16 mouse cellular contexts compared by ENCODE assay signal in the genomic region with DNA sequence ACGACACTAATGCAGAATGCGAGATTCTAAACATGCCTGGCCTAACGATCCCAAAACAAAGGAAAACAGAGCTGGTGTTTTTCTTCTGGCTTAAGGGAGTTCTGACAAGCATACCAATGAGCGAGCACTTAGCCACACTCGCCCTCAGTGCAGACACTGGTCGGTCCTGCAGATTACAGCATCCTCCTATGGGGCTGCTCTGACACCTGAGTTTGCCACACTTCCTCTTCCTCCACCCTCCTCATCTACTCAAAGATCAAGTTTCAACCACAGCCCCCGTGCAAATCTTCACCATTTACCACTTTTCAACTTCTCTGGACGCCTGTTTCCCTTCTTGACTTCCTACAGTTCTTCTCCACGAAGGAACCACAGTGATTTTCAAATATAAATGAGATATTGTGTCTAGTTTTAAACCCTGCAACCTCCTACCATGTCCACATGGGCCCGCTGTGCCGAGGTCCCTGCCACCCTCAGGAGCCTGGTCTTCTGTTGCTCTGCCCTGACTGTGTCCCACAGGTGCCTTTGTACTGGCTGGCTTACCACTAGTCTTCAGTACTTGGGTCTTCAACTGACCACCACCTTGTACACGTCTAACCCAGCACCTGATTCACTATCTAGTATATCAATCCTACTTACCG. TPM values are rescaled to one million over a fixed set of nuclear protein-coding genes. Genes with fewer than 3 reads are reported as not detected.
DNase-seq lines count a peak whose midpoint lies in the region; ATAC-seq and TF ChIP-seq lines count a peak whose summit lies in the region.
"Had no signal": no experiment of that assay in that cellular context is flagged by ENCODE, and none has a peak within 500 bp of the region (broad histone marks: within the 10 kb centered on the region; RNA-seq: fewer than 3 reads in every experiment).

No protein-coding gene starts in this region.

- no peak for TF ChIP-seq POLR2A in CH12.LX (IDR thresholded peaks at IDR 0.05; ENCODE audit: low read depth, low read length)
- no peak for TF ChIP-seq POLR2A in thymus, adult 2 months (IDR thresholded peaks at IDR 0.05; ENCODE audit: control insufficient read depth, extremely low read depth, insufficient read depth, low read length, poor library complexity)

- in situ Hi-C loops in CH12.LX (cut with MboI; ENCODE audit: low pct_ligation_motif_present, low pct_unique_long_range_greater_than_20kb, low sequenced_read_pairs), result no loop called here

- WGBS in hindbrain, embryonic 13.5 days, result 70% methylated on average over 13 of the region's 13 CpGs
- WGBS in hindbrain, embryonic 11.5 days, result 76% methylated on average over 13 of the region's 13 CpGs
- WGBS in thymus, adult 2 months, result 33% methylated on average over 13 of the region's 13 CpGs

- H3K36me3 ChIP-seq in hindbrain, embryonic 13.5 days, result peaks cover 41% of the 10 kb centered on the region
- H3K36me3 ChIP-seq in hindbrain, embryonic 11.5 days (ENCODE audit: control insufficient read depth, insufficient read depth, low read length), result no peaks in the 10 kb centered on the region
- peaks cover 25 to 64% of the 10 kb centered on the region in 2 experiments for H3K36me3 ChIP-seq in CH12.LX (replicated peaks in 1 of 2; ENCODE audit: control insufficient read depth in 1 of 2, insufficient read depth in 1 of 2, low read length in 1 of 2)
- peaks cover 14% of the 10 kb centered on the region for H3K36me3 ChIP-seq in thymus, adult 2 months (ENCODE audit: control insufficient read depth, insufficient read depth, low read length)
- H3K36me3 ChIP-seq: intestine, embryonic 15.5 days had no signal

- no peak overlapping the region for H3K4me3 ChIP-seq in hindbrain, embryonic 13.5 days
- no peak overlapping the region for H3K4me3 ChIP-seq in hindbrain, embryonic 11.5 days (ENCODE audit: low read depth, low read length)
- H3K4me3 ChIP-seq in CH12.LX (replicated peaks in 1 of 3; ENCODE audit: low read depth in 2 of 3, low read length in 2 of 3, poor library complexity in 1 of 3), result peak overlapping the region in 1 of 3 experiments; percentile 35
- H3K4me3 ChIP-seq in gastrocnemius, adult 2 months, result no peak overlapping the region
- no peak overlapping the region for H3K4me3 ChIP-seq in thymus, adult 2 months (ENCODE audit: control insufficient read depth, insufficient read depth, low read length)
- H3K4me3 ChIP-seq: embryonic facial prominence, embryonic 12.5 days; intestine, embryonic 15.5 days; limb, embryonic 15.5 days had no signal

- no peak for ATAC-seq in hindbrain, embryonic 13.5 days (ENCODE audit: low FRiP score)
- ATAC-seq in hindbrain, embryonic 11.5 days (ENCODE audit: low FRiP score), result no peak
- ATAC-seq: intestine, embryonic 15.5 days; liver, postnatal 0 days had no signal

- H3K27ac ChIP-seq in hindbrain, embryonic 13.5 days, result peak overlapping the region; percentile 48; the same call in 1 of the 2 replicates
- no peak overlapping the region for H3K27ac ChIP-seq in hindbrain, embryonic 11.5 days (ENCODE audit: low read depth, low read length)
- H3K27ac ChIP-seq in CH12.LX (ENCODE audit: insufficient read depth, low read depth), result peak overlapping the region; percentile 50
- no peak overlapping the region for H3K27ac ChIP-seq in gastrocnemius, adult 2 months
- H3K27ac ChIP-seq in thymus, adult 2 months (ENCODE audit: control insufficient read depth, insufficient read depth, low read length), result no peak overlapping the region
- H3K27ac ChIP-seq: embryonic facial prominence, embryonic 12.5 days; intestine, embryonic 15.5 days; limb, embryonic 15.5 days had no signal

- H3K27me3 ChIP-seq in hindbrain, embryonic 13.5 days, result no peaks in the 10 kb centered on the region
- no peaks in the 10 kb centered on the region for H3K27me3 ChIP-seq in hindbrain, embryonic 11.5 days (ENCODE audit: control insufficient read depth, insufficient read depth, low read length)
- H3K27me3 ChIP-seq in CH12.LX (replicated peaks), result no peaks in the 10 kb centered on the region
- no peaks in the 10 kb centered on the region for H3K27me3 ChIP-seq in thymus, adult 2 months (ENCODE audit: control insufficient read depth, insufficient read depth, low read length)
- H3K27me3 ChIP-seq: embryonic facial prominence, embryonic 12.5 days; intestine, embryonic 15.5 days; limb, embryonic 15.5 days had no signal

- no peaks in the 10 kb centered on the region for H3K79me2 ChIP-seq in CH12.LX (replicated peaks; ENCODE audit: control insufficient read depth, extremely low read depth, insufficient read depth, poor library complexity, severe bottlenecking)

- peak; percentile 22 for TF ChIP-seq RAD21 in CH12.LX (IDR thresholded peaks at IDR 0.05; ENCODE audit: low read depth, low read length)

- peaks cover 3% of the 10 kb centered on the region; the same call in 1 of the 2 replicates for H3K4me1 ChIP-seq in hindbrain, embryonic 13.5 days (replicated peaks)
- H3K4me1 ChIP-seq in hindbrain, embryonic 11.5 days (replicated peaks; ENCODE audit: control insufficient read depth, insufficient read depth, low read length), result no peaks in the 10 kb centered on the region
- peaks cover 8 to 38% of the 10 kb centered on the region in 2 experiments for H3K4me1 ChIP-seq in CH12.LX (ENCODE audit: control insufficient read depth in 1 of 2, insufficient read depth in 2 of 2)
- 0 out of 2 replicates have a peak, but pooled peaks cover 4% of the 10 kb centered on the region for H3K4me1 ChIP-seq in thymus, adult 2 months (replicated peaks; ENCODE audit: control insufficient read depth, insufficient read depth, low read length)
- H3K4me1 ChIP-seq: limb, embryonic 15.5 days had no signal

- peak in 1 of 2 experiments; percentile 49; a peak in 2 of 4 replicates for TF ChIP-seq CTCF in CH12.LX (conservative IDR thresholded peaks at IDR 0.05 in 1 of 2, IDR thresholded peaks at IDR 0.05 in 1 of 2; ENCODE audit: low read depth in 2 of 2, low read length in 2 of 2)
- no peak for TF ChIP-seq CTCF in gastrocnemius, adult 2 months (IDR thresholded peaks at IDR 0.05)
- no peak for TF ChIP-seq CTCF in thymus, adult 2 months (IDR thresholded peaks at IDR 0.05; ENCODE audit: borderline replicate concordance, control insufficient read depth, extremely low read depth, insufficient read depth, low read length, poor library complexity)

- no peak overlapping the region for H3K9ac ChIP-seq in hindbrain, embryonic 13.5 days
- no peak overlapping the region for H3K9ac ChIP-seq in hindbrain, embryonic 11.5 days (ENCODE audit: low read depth, low read length)
- H3K9ac ChIP-seq in CH12.LX (ENCODE audit: insufficient read depth, low read depth), result no peak overlapping the region
- H3K9ac ChIP-seq: embryonic facial prominence, embryonic 12.5 days; intestine, embryonic 15.5 days; limb, embryonic 15.5 days; liver, postnatal 0 days had no signal

- no peak overlapping the region for H3K4me2 ChIP-seq in hindbrain, embryonic 13.5 days
- H3K4me2 ChIP-seq in hindbrain, embryonic 11.5 days (replicated peaks; ENCODE audit: low read depth, low read length), result no peak overlapping the region
- H3K4me2 ChIP-seq in CH12.LX (ENCODE audit: insufficient read depth, low read depth, poor library complexity, severe bottlenecking), result peak overlapping the region; percentile 46; the same call in 1 of the 2 replicates
- H3K4me2 ChIP-seq: embryonic facial prominence, embryonic 12.5 days; intestine, embryonic 15.5 days; limb, embryonic 15.5 days had no signal

- intact Hi-C loops in gastrocnemius, adult 2 months (cut with DNase I), result no loop called here

- dilution Hi-C loops in CH12.LX (cut with MboI; ENCODE audit: extremely low pct_ligation_motif_present, extremely low pct_unique_long_range_greater_than_20kb, low sequenced_read_pairs), result no loop called here

- TF ChIP-seq EP300 in CH12.LX (IDR thresholded peaks at IDR 0.05; ENCODE audit: low read length), result peak; percentile 70

- H3K9me3 ChIP-seq in hindbrain, embryonic 13.5 days, result no peaks in the 10 kb centered on the region
- H3K9me3 ChIP-seq in hindbrain, embryonic 11.5 days (ENCODE audit: control insufficient read depth, low read length), result no peaks in the 10 kb centered on the region
- no peaks in the 10 kb centered on the region for H3K9me3 ChIP-seq in CH12.LX (replicated peaks; ENCODE audit: low read length)
- H3K9me3 ChIP-seq: embryonic facial prominence, embryonic 12.5 days; intestine, embryonic 15.5 days; limb, embryonic 15.5 days had no signal

- no peak for DNase-seq in hindbrain, embryonic 11.5 days (ENCODE audit: low spot score)
- DNase-seq in 416B (ENCODE audit: low read depth) (peak; percentile 88), CH12.LX (ENCODE audit: extremely low read depth) (peak; percentile 79)
- DNase-seq in induced T-regulatory cell, adult 2 months (ENCODE audit: low read depth), result peak; percentile 55
- DNase-seq in gastrocnemius, adult 2 months, result no peak
- DNase-seq in adrenal gland, postnatal 10 days, result no peak
- no peak for DNase-seq in thymus, adult 2 months
- DNase-seq: adrenal gland, postnatal 36 days; cerebellum, postnatal 36 days; heart, adult 18-20 months; heart, postnatal 10 days; liver, postnatal 0 days had no signal

TF ChIP-seq in CH12.LX, 34 proteins besides CTCF, POLR2A, EP300 and RAD21 (continues in another document):
- TF ChIP-seq E2F4 (IDR thresholded peaks at IDR 0.05; ENCODE audit: insufficient replicate concordance, low read depth, low read length), result no peak
- TF ChIP-seq NELFE (IDR thresholded peaks at IDR 0.05; ENCODE audit: low read depth, low read length), result no peak
- 0 out of 2 replicates have a peak, but pooled peaks have one; percentile 43 for TF ChIP-seq MAZ (IDR thresholded peaks at IDR 0.05; ENCODE audit: low read depth, low read length)
- peak; percentile 58; the same call in 1 of the 2 replicates for TF ChIP-seq MYC (IDR thresholded peaks at IDR 0.05; ENCODE audit: low read depth, low read length)
- peak; percentile 26; the same call in 1 of the 2 replicates for TF ChIP-seq TCF12 (IDR thresholded peaks at IDR 0.05; ENCODE audit: low read depth, low read length)
- TF ChIP-seq IRF4 (IDR thresholded peaks at IDR 0.05; ENCODE audit: low read depth, low read length), result 0 out of 2 replicates have a peak, but pooled peaks have one; percentile 13
- no peak for TF ChIP-seq CHD1 (IDR thresholded peaks at IDR 0.05; ENCODE audit: low read depth, low read length)
- no peak for TF ChIP-seq NRF1 (IDR thresholded peaks at IDR 0.05; ENCODE audit: low read depth, low read length)
- peak; percentile 51; the same call in 1 of the 2 replicates for TF ChIP-seq MAX (IDR thresholded peaks at IDR 0.05; ENCODE audit: low read length)
- no peak for TF ChIP-seq JUND (conservative IDR thresholded peaks at IDR 0.05; ENCODE audit: low read depth, low read length)
- no peak for TF ChIP-seq RCOR1 (conservative IDR thresholded peaks at IDR 0.05; ENCODE audit: low read depth, low read length)

RNA-seq across cellular contexts. Expression of a gene that starts 55.5 kb away (rescaled TPM):
- polyA plus RNA-seq in hindbrain, embryonic 13.5 days (2015; fragmentation: Nextera tagmentation; extraction: Ambion mirVana), result 10.8 and 11.6 TPM in 2 replicates
- polyA plus RNA-seq in hindbrain, embryonic 11.5 days (2014; fragmentation: Nextera tagmentation; extraction: Ambion mirVana), result 11.3 and 11.6 TPM in 2 replicates
- total RNA-seq in CH12.LX (2012; rRNA removed) (21.5 and 23.8 TPM in 2 replicates), CH12.LX (2014; rRNA removed) (43.4 and 45.7 TPM in 2 replicates)
- 27.4 and 35.1 TPM in 2 replicates for polyA plus RNA-seq in CH12.LX (2012; ENCODE audit: insufficient read length, low read depth)
- total RNA-seq in gastrocnemius, adult 2 months (2021), result 1 to 10 TPM; 2.0 to 6.2 TPM
- 10 to 100 TPM; 12.4 to 15.6 TPM for total RNA-seq in adrenal gland, postnatal 10 days (2021)
- 13.2 and 15.4 TPM in 2 replicates for polyA plus RNA-seq in thymus, adult 2 months (2012; rRNA removed)

Comparison
In these comparisons a context has a peak if more than half of its experiments do, and no peak if none do; other contexts are left out.
1. H3K27ac ChIP-seq: peak in hindbrain, embryonic 13.5 days (single experiment) and CH12.LX (single experiment); none in hindbrain, embryonic 11.5 days (single experiment), gastrocnemius, adult 2 months (single experiment) and thymus, adult 2 months (single experiment).
2. DNase-seq: peak in 416B (single experiment), CH12.LX (single experiment) and induced T-regulatory cell, adult 2 months (single experiment); none in hindbrain, embryonic 11.5 days (single experiment), gastrocnemius, adult 2 months (single experiment), adrenal gland, postnatal 10 days (single experiment) and thymus, adult 2 months (single experiment).